Mouse (Mus musculus) testis, adult 2 months (tissue): Measurements from ENCODE around the gene Mgat1.

Source experiments
- CTCF ChIP-seq: fragments of 200-500 bp; IDR thresholded peaks from 2 replicates; pipeline ENCODE4 v1.5.1; 2012; ENCODE audit warnings: low read depth, mild to moderate bottlenecking, inconsistent platforms, low read length, moderate library complexity; ENCODE audit not compliant: control insufficient read depth, insufficient read depth, insufficient replicate concordance
- POLR2A ChIP-seq: fragments of 200-500 bp; IDR thresholded peaks from 2 replicates; pipeline ENCODE4 v1.6.1; 2012; ENCODE audit warnings: low read depth, mild to moderate bottlenecking, inconsistent platforms, low read length, moderate library complexity; ENCODE audit not compliant: control insufficient read depth

DNA sequence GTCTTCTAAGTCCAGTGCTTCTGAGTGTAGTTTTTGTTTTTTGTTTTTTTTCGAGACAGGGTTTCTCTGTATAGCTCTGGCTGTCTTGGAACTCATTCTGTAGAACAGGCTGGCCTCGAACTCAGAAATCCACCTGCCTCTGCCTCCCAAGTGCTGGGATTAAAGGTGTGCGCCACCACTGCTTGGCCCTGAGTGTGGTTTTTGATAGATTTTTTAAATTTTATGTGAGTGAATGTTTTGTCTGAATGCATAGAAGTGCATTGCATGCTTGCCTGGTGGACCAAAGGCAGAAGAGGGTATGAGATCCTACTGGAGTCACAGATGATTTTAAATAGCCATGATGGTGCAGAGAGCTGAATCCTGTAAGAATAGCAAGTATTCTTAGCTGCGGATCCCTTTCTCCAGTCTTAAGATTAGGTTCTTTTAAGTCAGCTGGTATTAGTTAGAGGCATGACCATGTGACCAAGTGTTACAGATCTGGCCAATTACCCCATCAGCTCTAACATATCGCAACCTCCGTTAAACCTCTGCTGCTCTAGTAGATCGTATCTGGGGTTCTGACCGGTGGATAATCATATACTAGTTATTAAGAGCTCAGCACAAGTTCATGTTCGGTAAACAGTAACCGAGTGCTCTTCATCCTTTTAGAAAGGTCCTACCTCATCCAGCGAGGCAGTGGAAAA lies 906 bp upstream of the Mgat1 start:
- no peak for TF ChIP-seq POLR2A
- no peak for TF ChIP-seq CTCF
